Mouse (Mus musculus): ENCODE results near the gene Clmp.
A peak's percentile ranks its signal among the peaks of the same experiment; 100 is the strongest.
"Not testable (repeated sequence)": the region's sequence is repeated elsewhere in the genome, so short reads cannot be mapped to it uniquely, and the experiment has no call there.

Gene Clmp

GRCm38 (mm10) chr9:40781726-40782581 is 96.2 kb downstream of the Clmp start:
- DNase-seq, result no peak

- no peak for DNase-seq
These were observed 98.0 kb downstream of the Clmp start for GRCm38 (mm10) chr9:40783641-40784373.

GRCm38 (mm10) chr9:40784374-40784967 is 98.7 kb downstream of the Clmp start:
- no peak for DNase-seq

GRCm38 (mm10) chr9:40785452-40785851 is 99.7 kb downstream of the Clmp start:
- DNase-seq, result no peak

GRCm38 (mm10) chr9:40786820-40787219 is 101.1 kb downstream of the Clmp start:
- DNase-seq, result not testable (repeated sequence)

- DNase-seq, result no peak
These were observed 106.3 kb downstream of the Clmp start for GRCm38 (mm10) chr9:40791864-40792633.

GRCm38 (mm10) chr9:40793581-40793980 is 107.8 kb downstream of the Clmp start:
- DNase-seq, result no peak

GRCm38 (mm10) chr9:40794251-40794650 is 108.5 kb downstream of the Clmp start:
- no peak for DNase-seq

- no peak for DNase-seq
These were observed 109.2 kb downstream of the Clmp start for GRCm38 (mm10) chr9:40794926-40795325.

GRCm38 (mm10) chr9:40795562-40795961 is 109.8 kb downstream of the Clmp start:
- no peak for DNase-seq

- DNase-seq, result no peak
These were observed 110.3 kb downstream of the Clmp start for GRCm38 (mm10) chr9:40796054-40796453.

- DNase-seq, result no peak
These were observed 112.6 kb downstream of the Clmp start for GRCm38 (mm10) chr9:40798247-40798960.

GRCm38 (mm10) chr9:40799112-40799511 is 113.3 kb downstream of the Clmp start:
- DNase-seq, result no peak

- DNase-seq, result peak; percentile 83
These were observed 114.2 kb downstream of the Clmp start for GRCm38 (mm10) chr9:40799837-40800501.

GRCm38 (mm10) chr9:40800675-40801612 is 115.2 kb downstream of the Clmp start, which contains the start of gene Hspa8:
Hspa8 (plus strand) TSS chr9:40800984.
- peak; percentile 100 for DNase-seq

GRCm38 (mm10) chr9:40801614-40802532 is 116.1 kb downstream of the Clmp start:
- DNase-seq, result peak; percentile 86

- not testable (repeated sequence) for DNase-seq
These were observed 116.7 kb downstream of the Clmp start for GRCm38 (mm10) chr9:40802533-40802875.

- not testable (repeated sequence) for DNase-seq
These were observed 118.8 kb downstream of the Clmp start for GRCm38 (mm10) chr9:40804576-40804975.

- DNase-seq, result peak; percentile 73
These were observed 119.5 kb downstream of the Clmp start for GRCm38 (mm10) chr9:40805263-40805662.
